Mouse (Mus musculus): Measurements from ENCODE around the gene Zbtb14. TPM values are rescaled to one million over a fixed set of nuclear protein-coding genes. Genes with fewer than 3 reads are reported as not detected.

The Zbtb14 gene
- total RNA-seq (2021), result 1 to 10 TPM; 5.9 to 6.1 TPM
- long read RNA-seq, experiment 1, partial matches to known transcripts, result 2 of 3 reads
- long read RNA-seq, experiment 1, other reads (novel, unspliced or antisense), result 0 of 3 reads
- long read RNA-seq, experiment 2, full-length matches to known transcripts, result 8 of 8 reads
- long read RNA-seq, experiment 2, partial matches to known transcripts, result 0 of 8 reads
- long read RNA-seq, experiment 2, other reads (novel, unspliced or antisense), result 0 of 8 reads

- peak; percentile 87 to 90 for DNase-seq
- intact Hi-C loops (cut with DNase I), result loop anchor here (5.0 kb wide), 1 partner anchor 35 kb away; no protein-coding TSS in a partner anchor
These were observed at the start of gene Zbtb14 for GRCm38 (mm10) chr17:69382511-69383100. Zbtb14 (plus strand) TSS chr17:69383050.

- intact Hi-C loops (cut with DNase I), result no loop called here
- no peak for DNase-seq
These were observed 36.8 kb upstream of the Zbtb14 start for GRCm38 (mm10) chr17:69346056-69346455.

- intact Hi-C loops (cut with DNase I), result no loop called here
- DNase-seq, result no peak
These were observed 33.8 kb upstream of the Zbtb14 start for GRCm38 (mm10) chr17:69349014-69349531.

GRCm38 (mm10) chr17:69365049-69365448 is 17.8 kb upstream of the Zbtb14 start:
- no peak for DNase-seq
- intact Hi-C loops (cut with DNase I), result no loop called here

- intact Hi-C loops (cut with DNase I), result loop anchor here (5.0 kb wide), 1 partner anchor 36 kb away; no protein-coding TSS in a partner anchor
- DNase-seq, result no peak
These were observed 2.0 kb upstream of the Zbtb14 start for GRCm38 (mm10) chr17:69380838-69381237.

DNA sequence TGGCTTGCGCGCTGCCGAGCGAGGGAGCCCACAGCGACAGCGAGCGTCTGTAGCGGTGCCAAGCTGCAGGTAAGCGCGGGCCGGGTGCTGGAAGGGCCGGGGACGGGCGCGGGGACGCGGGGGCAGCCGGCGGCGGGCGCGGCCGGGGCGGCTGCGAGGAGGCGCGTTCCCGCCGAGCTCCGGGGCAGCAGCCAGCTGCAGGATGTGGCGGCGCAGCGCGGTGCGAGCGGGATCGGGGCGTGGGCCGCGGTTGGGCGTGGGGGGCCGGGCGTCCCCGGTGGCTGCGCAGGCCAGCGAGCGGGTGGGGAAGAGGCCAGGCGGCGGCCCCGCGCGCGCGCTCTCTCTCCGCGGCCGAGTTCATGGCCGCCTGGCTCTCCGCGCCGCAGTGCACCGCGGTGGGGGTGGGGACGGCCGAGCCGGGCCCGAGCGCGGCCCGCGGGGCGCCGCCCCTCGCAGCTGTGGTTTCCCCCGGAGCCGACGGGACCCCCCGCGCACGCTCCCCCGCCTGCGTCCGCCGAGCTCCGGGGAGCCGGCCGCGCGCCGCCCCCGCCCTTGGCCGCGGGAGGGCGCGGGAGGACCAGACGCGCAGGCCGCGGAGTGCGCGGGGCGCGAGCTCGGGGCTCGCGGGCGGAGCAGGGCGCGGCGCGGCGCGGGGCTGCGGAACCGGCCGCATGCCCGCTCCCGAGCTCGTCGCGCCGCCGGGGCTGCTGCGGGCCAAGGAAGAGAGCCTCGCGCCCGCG is 521 bp downstream of the Zbtb14 start:
- peak; percentile 64 to 78 for DNase-seq
- intact Hi-C loops (cut with DNase I), result loop anchor here (5.0 kb wide), 1 partner anchor 34 kb away; no protein-coding TSS in a partner anchor

- DNase-seq, result peak; percentile 45 to 72
- intact Hi-C loops (cut with DNase I), result loop anchor here (5.0 kb wide), 1 partner anchor 33 kb away; no protein-coding TSS in a partner anchor
These were observed 1.3 kb downstream of the Zbtb14 start for GRCm38 (mm10) chr17:69383941-69384665.

- DNase-seq, result peak in 1 of 2 experiments; percentile 20
- intact Hi-C loops (cut with DNase I), result no loop called here
These were observed 13.5 kb downstream of the Zbtb14 start for GRCm38 (mm10) chr17:69396147-69397033.

GRCm38 (mm10) chr17:69397163-69397562 is 14.3 kb downstream of the Zbtb14 start:
- intact Hi-C loops (cut with DNase I), result no loop called here
- no peak for DNase-seq

- intact Hi-C loops (cut with DNase I), result no loop called here
- DNase-seq, result no peak
These were observed 15.2 kb downstream of the Zbtb14 start for GRCm38 (mm10) chr17:69398092-69398491.

GRCm38 (mm10) chr17:69401146-69401545 is 18.3 kb downstream of the Zbtb14 start:
- intact Hi-C loops (cut with DNase I), result no loop called here
- no peak for DNase-seq

DNA sequence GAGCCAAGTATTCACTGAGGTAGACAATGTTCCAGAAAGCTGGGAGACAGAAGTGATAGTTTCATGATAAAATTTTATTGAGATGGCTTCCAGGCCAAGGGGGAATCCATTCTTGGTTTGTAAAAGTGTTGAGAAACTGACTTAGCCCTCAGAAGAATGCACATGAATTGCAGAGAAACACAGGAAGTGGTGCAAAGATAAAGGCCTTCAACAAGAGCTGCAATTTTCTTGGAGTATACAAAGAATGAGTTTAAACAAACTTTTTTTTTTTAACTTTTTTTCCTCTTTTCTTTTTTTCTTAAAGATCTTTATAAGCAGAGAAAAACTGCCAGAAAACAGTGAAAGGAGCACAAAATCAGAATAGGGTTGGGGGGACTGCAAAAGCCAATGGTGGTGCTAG is 33.3 kb downstream of the Zbtb14 start:
- intact Hi-C loops (cut with DNase I), result loop anchor here (5.0 kb wide), 1 partner anchor 34 kb away; the partner anchor contains the start of gene Zbtb14
- no peak for DNase-seq

DNA sequence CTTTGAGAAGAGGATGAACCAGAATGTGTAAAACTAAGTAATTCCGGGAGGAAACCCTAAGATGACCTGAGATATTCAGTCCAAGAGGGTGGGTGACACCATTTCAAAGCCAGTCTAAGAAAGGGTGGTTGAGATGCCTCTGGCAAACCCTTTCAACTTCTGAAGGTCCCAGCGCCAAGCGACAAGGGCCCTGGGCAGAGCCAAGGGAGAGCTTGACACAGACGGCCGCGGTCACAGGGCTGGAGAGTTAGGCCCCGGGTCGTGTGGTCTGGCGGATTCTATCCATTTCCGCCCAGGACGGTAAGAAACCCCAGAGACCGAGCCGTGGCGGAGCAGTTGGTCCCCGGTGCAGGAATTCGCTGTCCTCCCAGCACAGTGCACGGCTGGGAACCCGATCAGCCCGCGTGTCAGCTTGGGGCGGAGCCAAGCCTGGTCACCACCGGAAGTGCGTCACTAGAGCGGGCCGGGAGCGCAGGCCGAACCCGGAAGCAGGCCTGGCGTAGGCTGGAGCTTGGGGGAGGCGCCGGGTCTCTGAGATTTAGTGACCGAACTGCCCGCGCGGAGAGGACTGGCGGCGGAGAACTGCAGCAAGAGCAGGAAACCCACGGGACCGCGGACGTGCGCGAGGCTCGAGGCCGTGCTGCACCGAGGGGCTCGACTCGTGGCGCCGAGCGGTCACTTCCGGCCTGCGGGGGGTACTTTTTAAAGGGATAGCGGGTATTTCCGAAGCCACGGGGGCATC is 34.2 kb downstream of the Zbtb14 start:
- intact Hi-C loops (cut with DNase I), result loop anchor here (5.0 kb wide), 1 partner anchor 35 kb away; the partner anchor contains the start of gene Zbtb14
- DNase-seq, result peak; percentile 95 to 97

DNA sequence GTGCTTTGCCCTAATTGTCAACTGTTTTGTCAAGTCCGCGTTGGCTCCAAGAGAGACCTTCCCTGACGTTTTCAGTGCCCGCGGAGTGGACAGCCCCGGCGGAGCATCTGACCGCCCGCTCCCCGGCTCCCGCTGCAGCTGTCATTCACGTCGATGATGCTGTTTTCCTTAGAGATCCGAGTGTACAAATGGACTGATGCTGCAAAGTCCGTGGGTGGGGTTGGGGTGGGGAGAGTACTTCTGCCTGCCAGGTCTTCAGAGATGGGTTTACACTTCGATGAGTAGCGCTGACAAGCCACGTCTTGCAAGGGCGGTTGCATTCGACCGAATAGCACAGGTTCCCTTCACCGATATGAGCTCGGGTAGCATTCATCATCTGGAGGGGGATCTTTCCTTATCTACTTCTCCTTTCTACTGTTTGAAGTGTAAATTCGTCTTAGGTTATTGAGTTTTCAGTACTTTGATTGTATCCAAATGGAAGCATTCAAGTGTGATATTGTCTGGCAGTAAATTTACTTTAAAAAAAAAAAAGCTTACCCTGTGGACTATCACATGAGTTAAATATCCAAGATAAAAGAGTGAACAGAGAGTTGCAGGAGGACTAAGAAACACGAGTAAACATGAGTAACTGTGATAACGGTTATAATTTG is 35.0 kb downstream of the Zbtb14 start:
- intact Hi-C loops (cut with DNase I), result loop anchor here (5.0 kb wide), 1 partner anchor 36 kb away; the partner anchor contains the start of gene Zbtb14

GRCm38 (mm10) chr17:69421592-69421991 is 38.7 kb downstream of the Zbtb14 start:
- intact Hi-C loops (cut with DNase I), result no loop called here
- no peak for DNase-seq

More for the DNA sequence above, 35.0 kb downstream of the Zbtb14 start:
- no peak for DNase-seq

GRCm38 (mm10) chr17:69437836-69438235 is 55.0 kb downstream of the Zbtb14 start:
- no peak for DNase-seq
- intact Hi-C loops (cut with DNase I), result no loop called here

DNA sequence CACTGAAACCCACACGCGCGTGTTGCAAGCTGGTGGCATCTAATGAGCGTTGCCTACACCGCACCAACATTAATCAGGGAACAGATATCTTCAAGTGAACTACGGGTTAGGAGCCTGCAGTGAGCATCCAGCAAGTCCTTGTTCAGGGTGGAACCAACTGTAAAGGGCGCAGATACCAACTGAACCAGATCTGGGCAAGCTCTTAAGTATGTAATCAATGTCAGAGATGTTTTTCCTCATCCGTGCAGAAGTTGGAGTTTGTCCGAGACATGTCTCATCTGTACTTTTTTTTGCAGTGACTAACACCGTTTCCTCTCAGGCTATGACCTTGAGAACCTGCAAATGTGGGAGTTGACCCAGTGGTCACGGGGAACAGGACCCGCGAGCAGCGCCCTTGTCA is 55.6 kb downstream of the Zbtb14 start:
- intact Hi-C loops (cut with DNase I), result no loop called here
- DNase-seq, result no peak

DNA sequence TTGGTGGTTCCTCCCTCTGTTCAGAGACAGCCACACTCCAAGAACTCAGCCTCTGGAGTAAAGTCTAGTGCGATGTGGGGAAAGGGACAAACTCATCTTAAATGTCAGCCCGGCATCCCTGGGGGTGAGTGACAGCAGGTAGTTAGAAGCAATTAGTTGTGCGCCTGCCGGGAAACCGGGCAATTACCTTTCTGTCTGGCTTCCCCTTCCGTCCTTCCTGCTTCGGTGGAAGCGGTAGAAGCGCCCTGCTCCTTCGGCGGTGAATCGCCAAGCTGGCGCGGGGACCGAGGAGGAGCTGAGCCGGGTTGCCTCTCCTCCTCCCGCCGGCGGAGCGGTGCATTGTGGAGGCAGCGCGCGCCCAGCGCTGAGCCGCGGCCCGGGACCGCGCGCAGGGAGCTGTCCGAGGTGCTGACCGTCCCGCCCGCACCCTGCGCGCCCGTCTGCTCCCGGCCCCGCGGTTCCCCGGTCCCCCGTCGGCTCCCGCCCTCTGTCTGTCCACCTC is 56.2 kb downstream of the Zbtb14 start, which contains the start of gene Akain1:
Gene Akain1 (plus strand): TSS at position 337 of the 502 bp plus-strand sequence.
- intact Hi-C loops (cut with DNase I), result no loop called here
- DNase-seq, result peak; percentile 25 to 28

Measured in gastrocnemius, postnatal 36 days (tissue).